ENCODE assay signal across 27 mouse cellular contexts in the genomic region with DNA sequence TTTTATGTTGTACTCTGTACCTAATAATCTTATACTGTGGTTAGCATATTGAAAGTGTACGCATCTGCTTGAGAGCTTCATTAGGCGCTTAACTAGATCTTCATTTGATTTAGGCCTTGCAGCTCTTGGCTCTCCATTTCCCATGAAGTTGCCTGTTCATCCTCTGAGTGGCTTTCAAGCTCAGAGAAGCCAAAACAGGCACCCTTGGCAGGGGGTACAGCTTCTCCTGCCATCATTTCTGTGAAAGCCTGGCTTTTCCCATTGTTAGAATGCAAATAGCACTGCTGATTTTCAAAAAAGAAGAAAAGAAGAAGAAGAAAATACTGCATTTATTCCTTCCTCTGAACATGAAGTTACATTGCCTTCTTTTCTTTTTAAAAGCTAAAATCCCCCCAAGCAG.
DNase-seq lines count a peak whose midpoint lies in the region; ATAC-seq and TF ChIP-seq lines count a peak whose summit lies in the region.
"Had no signal": no experiment of that assay in that cellular context is flagged by ENCODE, and none has a peak within 500 bp of the region (broad histone marks: within the 10 kb centered on the region; RNA-seq: fewer than 3 reads in every experiment).

No protein-coding gene starts in this region.

- WGBS in forebrain, embryonic 14.5 days = 47% methylated on average over 2 of the region's 2 CpGs
- 63% methylated on average over 2 of the region's 2 CpGs for WGBS in forebrain, embryonic 12.5 days
- 34% methylated on average over 2 of the region's 2 CpGs for WGBS in midbrain, postnatal 0 days
- 47% methylated on average over 2 of the region's 2 CpGs for WGBS in midbrain, embryonic 15.5 days

- TF ChIP-seq CTCF in midbrain, postnatal 0 days (IDR thresholded peaks at IDR 0.05) = no peak

- peak; percentile 42 for DNase-seq in forebrain, embryonic 14.5 days (ENCODE audit: low spot score)
- DNase-seq in layer of hippocampus, postnatal 10 days (ENCODE audit: low spot score in 2 of 2) = peak; percentile 18 to 50
- no peak for DNase-seq in layer of hippocampus, adult 8-10 months (ENCODE audit: low spot score in 2 of 2)
- DNase-seq in midbrain, postnatal 0 days (ENCODE audit: low spot score) = peak; percentile 49
- DNase-seq in neural tube, embryonic 10.5 days (ENCODE audit: extremely low spot score, low spot score) = no peak
- DNase-seq: adrenal gland, postnatal 10 days; cerebellum, adult 11-12 months; cerebellum, postnatal 36 days; gastrocnemius, postnatal 14 days; heart, postnatal 14 days; kidney, adult 2 months; kidney, postnatal 36 days; liver, embryonic 13.5 days; lung, adult 18-20 months; lung, postnatal 4 days; thymus, adult 2 months; thymus, postnatal 36 days had no signal

- no peaks in the 10 kb centered on the region for H3K36me3 ChIP-seq in forebrain, embryonic 14.5 days (ENCODE audit: control insufficient read depth, insufficient read depth, low read length)
- H3K36me3 ChIP-seq in forebrain, embryonic 12.5 days (replicated peaks) = no peaks in the 10 kb centered on the region
- no peaks in the 10 kb centered on the region for H3K36me3 ChIP-seq in midbrain, postnatal 0 days (ENCODE audit: insufficient read depth, low read length)
- no peaks in the 10 kb centered on the region for H3K36me3 ChIP-seq in midbrain, embryonic 15.5 days (replicated peaks)
- H3K36me3 ChIP-seq: hindbrain, embryonic 10.5 days; intestine, embryonic 15.5 days; limb, embryonic 10.5 days; limb, embryonic 15.5 days; liver, embryonic 13.5 days had no signal

- no peak overlapping the region for H3K9ac ChIP-seq in forebrain, embryonic 14.5 days (ENCODE audit: low read length)
- H3K9ac ChIP-seq in forebrain, embryonic 12.5 days = no peak overlapping the region
- no peak overlapping the region for H3K9ac ChIP-seq in midbrain, postnatal 0 days (replicated peaks; ENCODE audit: low read length, poor library complexity, severe bottlenecking)
- no peak overlapping the region for H3K9ac ChIP-seq in midbrain, embryonic 15.5 days
- H3K9ac ChIP-seq: intestine, embryonic 15.5 days; limb, embryonic 15.5 days; liver, embryonic 13.5 days had no signal

- H3K9me3 ChIP-seq in forebrain, embryonic 14.5 days (replicated peaks; ENCODE audit: control insufficient read depth, low read length) = no peaks in the 10 kb centered on the region
- H3K9me3 ChIP-seq in forebrain, embryonic 12.5 days = no peaks in the 10 kb centered on the region
- H3K9me3 ChIP-seq in midbrain, postnatal 0 days (ENCODE audit: low read length) = no peaks in the 10 kb centered on the region
- no peaks in the 10 kb centered on the region for H3K9me3 ChIP-seq in midbrain, embryonic 15.5 days
- H3K9me3 ChIP-seq: hindbrain, embryonic 10.5 days; intestine, embryonic 15.5 days; limb, embryonic 10.5 days; limb, embryonic 15.5 days; liver, embryonic 13.5 days; megakaryocyte, embryonic 14.5 days had no signal

- H3K4me2 ChIP-seq in forebrain, embryonic 14.5 days (ENCODE audit: low read length) = no peak overlapping the region
- H3K4me2 ChIP-seq in forebrain, embryonic 12.5 days = no peak overlapping the region
- no peak overlapping the region for H3K4me2 ChIP-seq in midbrain, postnatal 0 days (ENCODE audit: low read depth, low read length, poor library complexity, severe bottlenecking)
- H3K4me2 ChIP-seq in midbrain, embryonic 15.5 days = no peak overlapping the region
- H3K4me2 ChIP-seq: intestine, embryonic 15.5 days; limb, embryonic 15.5 days; liver, embryonic 13.5 days had no signal

- H3K27me3 ChIP-seq in forebrain, embryonic 14.5 days (replicated peaks; ENCODE audit: control insufficient read depth, insufficient read depth, low read length) = no peaks in the 10 kb centered on the region
- H3K27me3 ChIP-seq in forebrain, embryonic 12.5 days = no peaks in the 10 kb centered on the region
- no peaks in the 10 kb centered on the region for H3K27me3 ChIP-seq in midbrain, postnatal 0 days (ENCODE audit: insufficient read depth, low read length)
- no peaks in the 10 kb centered on the region for H3K27me3 ChIP-seq in midbrain, embryonic 15.5 days (replicated peaks)
- H3K27me3 ChIP-seq: intestine, embryonic 15.5 days; limb, embryonic 15.5 days; liver, embryonic 13.5 days; megakaryocyte, embryonic 14.5 days; Patski had no signal

- no peak overlapping the region for H3K4me3 ChIP-seq in forebrain, embryonic 14.5 days (ENCODE audit: low read depth, low read length)
- no peak overlapping the region for H3K4me3 ChIP-seq in forebrain, embryonic 12.5 days (replicated peaks)
- no peak overlapping the region for H3K4me3 ChIP-seq in midbrain, postnatal 0 days (ENCODE audit: low read depth, low read length)
- H3K4me3 ChIP-seq in midbrain, embryonic 15.5 days = no peak overlapping the region
- H3K4me3 ChIP-seq: hindbrain, embryonic 10.5 days; intestine, embryonic 15.5 days; limb, embryonic 10.5 days; limb, embryonic 15.5 days; liver, embryonic 13.5 days; megakaryocyte, embryonic 14.5 days had no signal

- ATAC-seq in forebrain, embryonic 14.5 days = no peak
- ATAC-seq in forebrain, embryonic 12.5 days (ENCODE audit: low FRiP score) = no peak
- ATAC-seq in midbrain, postnatal 0 days (ENCODE audit: low FRiP score) = no peak
- ATAC-seq in midbrain, embryonic 15.5 days (replicated peaks) = no peak
- ATAC-seq: hindbrain, embryonic 16.5 days; intestine, embryonic 15.5 days; lung, postnatal 0 days; Patski had no signal

- H3K27ac ChIP-seq in forebrain, embryonic 14.5 days (ENCODE audit: low read depth, low read length) = no peak overlapping the region
- H3K27ac ChIP-seq in forebrain, embryonic 12.5 days = no peak overlapping the region
- H3K27ac ChIP-seq in midbrain, postnatal 0 days (ENCODE audit: low read depth, low read length) = no peak overlapping the region
- H3K27ac ChIP-seq in midbrain, embryonic 15.5 days = no peak overlapping the region
- H3K27ac ChIP-seq: hindbrain, embryonic 10.5 days; intestine, embryonic 15.5 days; limb, embryonic 10.5 days; limb, embryonic 15.5 days; liver, embryonic 13.5 days had no signal

- H3K4me1 ChIP-seq in forebrain, embryonic 14.5 days (ENCODE audit: control insufficient read depth, insufficient read depth, low read length) = no peaks in the 10 kb centered on the region; the same call in none of the 2 replicates
- H3K4me1 ChIP-seq in forebrain, embryonic 12.5 days = peaks cover 8% of the 10 kb centered on the region
- H3K4me1 ChIP-seq in midbrain, postnatal 0 days (ENCODE audit: insufficient read depth, low read length) = peaks cover 3% of the 10 kb centered on the region; the same call in 1 of the 2 replicates
- H3K4me1 ChIP-seq in midbrain, embryonic 15.5 days = 0 out of 2 replicates have a peak, but pooled peaks cover 5% of the 10 kb centered on the region
- H3K4me1 ChIP-seq: intestine, embryonic 15.5 days; limb, embryonic 10.5 days; limb, embryonic 15.5 days; liver, embryonic 13.5 days; megakaryocyte, embryonic 14.5 days had no signal

Comparison
In these comparisons a context has a peak if more than half of its experiments do, and no peak if none do; other contexts are left out.
1. DNase-seq: peak in forebrain, embryonic 14.5 days (single experiment), layer of hippocampus, postnatal 10 days (2 of 2) and midbrain, postnatal 0 days (single experiment); none in layer of hippocampus, adult 8-10 months (0 of 2) and neural tube, embryonic 10.5 days (single experiment).